Mouse (Mus musculus): ENCODE measurements around the gene Ehbp1.
A peak's percentile ranks its signal among the peaks of the same experiment; 100 is the strongest.

The Ehbp1 gene

GRCm38 (mm10) chr11:21999396-22000315 lies 342.4 kb downstream of the Ehbp1 start:
- DNase-seq = no peak

DNA sequence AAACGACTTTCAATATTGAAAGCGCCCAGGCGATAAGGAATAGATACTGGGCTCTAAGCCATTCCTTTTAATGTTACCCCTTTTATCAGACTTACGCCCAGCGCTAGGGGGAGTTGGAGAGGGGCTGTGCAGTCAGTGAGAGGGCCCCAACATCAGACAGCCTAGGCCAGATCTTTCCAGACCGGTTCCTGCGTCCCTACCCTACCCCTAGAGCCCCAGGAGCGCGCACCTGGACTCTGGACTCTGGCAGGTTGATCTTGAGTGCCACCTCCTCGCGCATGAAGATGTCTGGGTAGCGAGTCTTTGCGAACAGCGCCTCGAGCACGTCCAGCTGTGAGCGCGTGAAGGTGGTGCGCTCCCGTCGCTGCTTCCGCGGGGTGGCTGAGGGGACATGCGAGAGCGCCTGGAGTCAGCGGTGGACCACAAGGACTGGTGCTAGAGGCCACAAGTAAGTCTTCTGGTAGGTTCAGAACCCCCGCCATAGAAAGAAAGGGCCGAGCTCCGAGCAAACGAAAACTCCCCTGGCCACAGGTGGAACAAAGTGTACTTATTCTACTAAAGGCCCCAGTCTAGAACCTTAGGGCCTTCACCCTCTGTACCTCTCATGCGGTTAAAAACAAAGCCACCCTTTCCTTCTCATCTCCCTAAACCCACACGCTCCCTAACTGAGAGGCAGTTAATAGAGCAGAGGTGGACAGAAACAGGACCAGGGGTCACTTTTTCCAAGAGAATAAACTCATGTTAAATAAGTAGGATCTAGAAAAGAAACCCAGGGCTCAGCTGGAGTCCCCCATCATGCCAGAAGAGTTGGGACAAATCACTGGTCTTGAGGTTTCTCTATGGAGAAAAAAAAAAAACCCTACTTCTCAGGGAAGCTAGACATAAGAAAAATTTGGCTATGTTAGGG lies 343.7 kb downstream of the Ehbp1 start:
- peak in 1 of 2 experiments; percentile 18 for DNase-seq

- DNase-seq = no peak
Measured at GRCm38 (mm10) chr11:21997561-21998140, 344.4 kb downstream of the Ehbp1 start.

DNA sequence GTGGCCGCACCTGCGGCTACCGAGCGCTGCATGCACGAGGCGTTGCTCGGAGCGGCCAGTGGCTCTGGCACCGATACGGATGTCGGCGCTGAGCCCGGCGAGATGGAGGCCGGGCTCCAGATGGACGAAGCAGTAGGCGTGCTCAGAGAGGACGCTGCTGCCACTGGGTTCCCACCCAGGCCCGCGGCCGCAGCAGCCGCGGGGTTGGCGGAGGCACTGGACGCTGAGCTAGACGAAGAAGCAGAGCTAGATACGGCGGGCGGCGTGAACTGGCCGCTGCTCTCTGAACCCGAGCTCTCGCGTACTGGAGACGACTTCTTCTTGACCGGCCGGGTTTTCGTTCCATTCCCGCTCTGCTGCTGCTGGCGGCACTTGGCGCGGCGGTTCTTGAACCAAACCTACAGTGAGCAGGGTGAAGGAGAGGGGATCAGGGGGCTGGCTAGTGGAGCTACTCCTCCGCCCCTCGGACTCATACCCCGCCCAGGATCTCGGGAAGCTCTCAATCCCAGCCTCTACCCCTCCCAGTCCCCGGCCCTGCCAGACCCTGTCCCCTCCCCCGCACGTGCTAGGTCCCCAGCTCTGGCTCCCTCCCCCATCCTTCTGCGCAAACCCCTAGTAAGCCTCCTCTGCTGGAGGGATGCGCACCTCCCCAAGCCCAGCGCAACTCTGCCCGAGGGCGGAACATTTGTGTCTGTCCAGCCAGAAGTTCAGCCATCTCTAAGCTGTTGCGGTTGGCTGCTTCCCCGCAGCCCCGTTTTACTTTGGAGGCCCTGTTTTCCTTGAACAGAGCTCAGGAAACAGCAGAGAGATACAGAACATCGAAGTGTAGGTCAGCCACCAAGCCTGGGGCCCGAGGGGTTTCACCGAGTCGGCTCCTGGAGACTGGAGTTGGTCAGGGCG lies 345.2 kb downstream of the Ehbp1 start:
- DNase-seq = peak in 1 of 2 experiments; percentile 10

DNA sequence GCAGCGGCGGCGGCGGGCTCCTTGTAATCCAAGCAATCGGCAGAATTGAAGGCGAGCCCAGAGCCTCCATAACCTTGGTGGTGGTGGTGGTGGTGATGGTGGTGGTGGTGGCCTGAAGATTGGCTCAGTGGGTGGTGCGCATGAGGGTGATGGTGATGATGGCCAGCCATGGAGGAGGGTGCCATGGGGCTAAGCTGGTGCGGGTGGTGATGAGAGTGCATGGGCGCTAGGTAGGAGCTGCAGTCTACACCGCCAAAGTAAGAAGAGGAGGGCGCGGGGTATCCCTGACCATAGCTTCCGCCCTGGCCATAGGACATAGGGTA lies 345.8 kb downstream of the Ehbp1 start:
- DNase-seq = no peak

DNA sequence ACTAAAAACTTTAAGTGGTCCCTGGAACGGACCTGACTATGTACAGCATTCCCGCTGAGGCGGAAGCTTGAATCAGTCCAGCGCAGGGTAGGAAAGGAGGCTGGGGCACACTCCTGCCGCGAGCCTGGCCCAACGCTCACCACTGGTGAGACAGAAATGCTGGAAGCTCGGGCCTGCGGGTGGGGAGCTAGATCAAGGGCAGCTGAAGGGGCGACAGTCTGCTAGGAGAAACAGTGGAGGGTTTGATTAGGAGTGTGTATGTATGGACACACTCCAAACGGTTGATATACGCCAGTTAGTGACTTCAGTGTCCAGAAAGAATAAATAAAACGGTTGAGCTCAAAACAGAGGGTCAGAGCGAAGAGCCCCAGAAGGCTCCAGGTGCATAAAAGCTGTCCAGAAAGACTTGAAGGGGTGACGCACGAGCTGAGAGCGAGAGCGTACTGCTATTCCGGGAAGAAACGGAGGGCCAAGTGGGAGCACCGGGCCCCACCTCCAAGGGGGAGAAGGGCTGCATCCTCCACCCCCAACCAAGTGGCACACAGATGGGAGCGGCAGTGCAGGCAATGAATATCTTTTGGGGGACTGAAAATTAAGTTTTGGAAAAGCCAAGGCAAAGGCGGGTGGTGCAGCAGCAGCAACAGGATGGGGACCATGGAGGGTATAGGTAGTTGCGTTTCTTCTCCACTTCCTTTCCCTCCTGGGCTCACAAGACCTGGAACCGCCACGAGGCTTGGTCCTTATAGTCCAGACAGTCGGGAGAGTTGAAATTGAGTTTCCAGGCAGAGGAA lies 346.4 kb downstream of the Ehbp1 start:
- DNase-seq = no peak

DNA sequence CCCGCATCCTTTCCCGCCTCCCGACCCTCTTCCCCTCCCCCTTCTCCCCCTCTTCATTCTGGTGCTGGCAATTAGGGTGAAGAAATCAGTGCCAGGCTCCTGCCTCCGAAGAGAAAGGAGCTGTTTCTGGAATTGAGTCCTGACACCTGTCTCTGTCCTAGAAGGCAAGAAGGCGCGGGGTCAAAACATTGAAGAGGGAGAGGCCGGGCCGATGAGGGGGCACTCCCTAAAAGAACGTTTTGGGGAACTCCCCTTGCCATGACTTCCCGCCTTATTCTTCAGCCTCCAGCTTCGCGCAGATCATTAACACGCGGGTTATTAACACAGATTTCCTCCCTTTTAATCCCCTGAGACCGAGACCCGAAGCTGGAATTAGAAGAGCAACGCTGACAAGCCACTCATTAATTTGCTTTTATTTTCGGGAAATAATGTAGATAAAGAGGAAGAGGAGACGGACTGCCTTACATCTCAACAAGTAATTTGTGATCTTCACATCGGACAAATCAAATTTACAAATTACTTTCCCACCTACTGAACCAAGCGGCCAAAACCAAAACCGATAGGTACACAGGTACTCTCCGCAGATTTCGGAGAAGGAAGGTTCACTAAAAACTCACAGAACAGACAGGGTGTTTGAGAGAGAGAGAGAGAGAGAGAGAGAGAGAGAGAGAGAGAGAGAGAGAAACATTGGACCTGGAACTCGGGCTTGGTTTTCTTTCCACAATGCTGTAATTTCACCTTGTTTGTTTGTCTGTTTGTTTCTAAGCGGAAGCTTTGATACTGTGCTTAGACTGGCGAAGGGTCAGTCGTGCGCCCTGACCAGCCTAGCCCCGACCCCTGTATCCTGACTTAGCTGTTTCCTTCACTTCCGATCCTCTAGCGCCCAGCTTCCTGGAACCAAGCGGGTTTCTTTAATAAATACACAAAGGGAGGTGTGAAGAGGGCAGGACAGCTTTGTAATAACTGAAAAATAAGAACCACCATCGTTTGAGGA lies 347.4 kb downstream of the Ehbp1 start:
- no peak for DNase-seq

- DNase-seq = peak in 1 of 2 experiments; percentile 25
Measured at GRCm38 (mm10) chr11:21993597-21994376, 348.3 kb downstream of the Ehbp1 start.

GRCm38 (mm10) chr11:21992761-21993596 lies 349.1 kb downstream of the Ehbp1 start:
- DNase-seq = no peak

GRCm38 (mm10) chr11:21988398-21988946 lies 353.6 kb downstream of the Ehbp1 start:
- DNase-seq = no peak

DNA sequence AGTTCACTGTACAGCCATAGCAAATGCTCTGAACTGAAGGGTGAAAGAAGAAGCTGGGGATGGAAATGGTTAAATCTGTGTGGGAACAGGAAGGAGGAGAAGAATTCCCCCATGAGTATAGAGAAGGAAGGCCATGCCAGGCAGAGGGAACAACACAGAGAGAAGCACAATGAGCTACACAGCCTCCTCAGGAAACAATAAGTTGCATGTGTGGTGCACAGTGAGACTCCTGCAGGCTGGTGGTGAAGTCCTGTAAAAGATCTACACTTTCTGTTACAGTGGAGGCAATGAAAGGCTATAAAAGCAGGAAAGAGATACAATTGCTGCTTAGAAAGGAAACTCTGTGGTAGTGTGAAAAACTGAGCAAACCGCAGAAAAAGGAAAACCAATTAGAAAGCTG lies 357.0 kb downstream of the Ehbp1 start:
- no peak for DNase-seq

DNA sequence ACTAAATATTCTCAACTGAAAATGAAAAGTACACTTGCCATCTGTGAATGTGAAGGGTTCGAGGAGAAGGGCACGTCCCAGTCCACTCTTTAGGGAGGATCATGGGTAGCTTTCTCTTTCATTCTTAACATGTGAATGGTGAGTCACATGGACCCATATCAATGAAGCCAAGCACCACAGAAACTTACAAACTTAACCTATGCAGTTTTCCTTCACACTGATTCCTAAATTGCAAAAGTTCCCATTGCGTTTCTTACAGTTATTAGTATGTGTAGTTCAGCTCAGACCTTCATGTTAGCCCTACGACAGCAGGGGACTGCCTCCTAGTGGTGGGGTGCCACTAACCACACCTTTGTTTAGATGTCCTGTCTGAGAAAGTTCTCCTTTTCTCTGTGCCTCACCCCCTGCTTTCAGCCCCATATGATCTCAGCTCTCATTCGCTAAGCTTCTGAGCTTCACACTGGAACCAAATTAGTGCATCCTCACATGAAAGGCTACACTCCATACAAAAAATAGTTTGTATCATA lies 368.0 kb downstream of the Ehbp1 start:
- peak in 1 of 2 experiments; percentile 10 for DNase-seq

DNA sequence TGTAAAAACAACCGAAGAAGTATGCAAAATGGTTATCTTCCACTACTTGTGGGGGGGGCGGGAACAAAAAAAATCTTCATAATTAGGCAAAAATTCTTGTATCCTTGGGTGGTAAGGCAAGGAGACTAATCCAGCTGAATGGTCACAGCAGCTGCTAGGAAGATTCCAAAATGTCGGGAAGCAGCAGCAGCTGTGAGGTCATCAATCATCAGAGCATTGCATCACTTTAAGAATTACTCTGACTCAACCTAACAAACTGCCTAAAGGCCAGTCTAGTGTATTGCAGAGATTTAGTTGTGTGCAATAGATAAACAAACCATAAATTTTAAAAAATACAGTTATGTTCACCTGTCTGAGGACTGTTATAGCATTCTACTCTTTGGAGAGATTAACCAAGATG lies 368.5 kb downstream of the Ehbp1 start:
- no peak for DNase-seq

GRCm38 (mm10) chr11:21968922-21969321 lies 373.2 kb downstream of the Ehbp1 start:
- no peak for DNase-seq

Data from spleen, adult 18-20 months (tissue).